In genomic region chr6:122654301-122654700, GRCm38 (mm10) we compare ENCODE assay signal across 12 mouse cellular contexts. TPM values are rescaled to one million over a fixed set of nuclear protein-coding genes. Genes with fewer than 3 reads are reported as not detected.
DNase-seq lines count a peak whose midpoint lies in the region.
"Had no signal": no experiment of that assay in that cellular context is flagged by ENCODE, and none has a peak within 500 bp of the region (broad histone marks: within the 10 kb centered on the region; RNA-seq: fewer than 3 reads in every experiment).

No protein-coding gene starts in this region.

- H3K27ac ChIP-seq in hindbrain, embryonic 10.5 days = no peak overlapping the region
- H3K27ac ChIP-seq: heart, embryonic 13.5 days; limb, embryonic 10.5 days; midbrain, embryonic 12.5 days had no signal

- peak; percentile 45 for DNase-seq in heart, adult 8-10 months (ENCODE audit: low spot score)
- no peak for DNase-seq in heart, postnatal 4 days
- DNase-seq in B cell, adult 2 months = peak; percentile 72 to 82
- DNase-seq in heart, postnatal 10 days = peak; percentile 22 to 24
- DNase-seq in monocyte, adult 2 months (ENCODE audit: low read depth in 1 of 2, low spot score in 2 of 2) = peak; percentile 85 to 92
- DNase-seq in hindbrain, embryonic 10.5 days (ENCODE audit: low spot score) = no peak
- DNase-seq in left cerebral cortex, postnatal 4 days = no peak
- DNase-seq in kidney, adult 8-10 months = no peak

- H3K9me3 ChIP-seq in hindbrain, embryonic 10.5 days = no peaks in the 10 kb centered on the region
- H3K9me3 ChIP-seq: heart, embryonic 13.5 days; limb, embryonic 10.5 days; midbrain, embryonic 12.5 days had no signal

- no peaks in the 10 kb centered on the region for H3K4me1 ChIP-seq in hindbrain, embryonic 10.5 days (replicated peaks)
- H3K4me1 ChIP-seq: heart, embryonic 13.5 days; limb, embryonic 10.5 days had no signal

- H3K27me3 ChIP-seq in hindbrain, embryonic 10.5 days (ENCODE audit: insufficient read depth, poor library complexity, severe bottlenecking) = no peaks in the 10 kb centered on the region
- H3K27me3 ChIP-seq: heart, embryonic 13.5 days; midbrain, embryonic 12.5 days had no signal

- H3K4me3 ChIP-seq in hindbrain, embryonic 10.5 days = no peak overlapping the region
- H3K4me3 ChIP-seq: heart, embryonic 13.5 days; limb, embryonic 10.5 days; midbrain, embryonic 12.5 days had no signal

- H3K36me3 ChIP-seq in hindbrain, embryonic 10.5 days = no peaks in the 10 kb centered on the region
- H3K36me3 ChIP-seq: heart, embryonic 13.5 days; limb, embryonic 10.5 days; midbrain, embryonic 12.5 days had no signal

- WGBS in hindbrain, embryonic 10.5 days = 83% methylated on average over 6 of the region's 6 CpGs

- intact Hi-C loops in heart, postnatal 10 days (cut with DNase I) = no loop called here
- intact Hi-C loops in left cerebral cortex, postnatal 4 days (cut with DNase I) = no loop called here

RNA-seq across cellular contexts. Expression of gene Dppa3, which starts 28.1 kb away (rescaled TPM):
- total RNA-seq in heart, adult 8-10 months (2022) = not detected
- total RNA-seq in heart, postnatal 4 days (2021) = not detected
- not detected for total RNA-seq in heart, postnatal 10 days (2021)
- not detected in 2 replicates for polyA plus RNA-seq in hindbrain, embryonic 10.5 days (2016; fragmentation: Nextera tagmentation; extraction: Ambion mirVana)
- not detected for total RNA-seq in left cerebral cortex, postnatal 4 days (2021)
- polyA plus RNA-seq: forebrain, embryonic 14.5 days; heart, embryonic 13.5 days; limb, embryonic 10.5 days; midbrain, embryonic 12.5 days had no signal

RNA-seq across cellular contexts. Expression of gene Gdf3, which starts 44.4 kb away (rescaled TPM):
- total RNA-seq in heart, adult 8-10 months (2022) = not detected
- total RNA-seq in heart, postnatal 4 days (2021) = not detected
- total RNA-seq in heart, postnatal 10 days (2021) = not detected
- polyA plus RNA-seq in hindbrain, embryonic 10.5 days (2016; fragmentation: Nextera tagmentation; extraction: Ambion mirVana) = 0.24 TPM in 1 of 2 replicates, not detected in the other
- not detected for total RNA-seq in left cerebral cortex, postnatal 4 days (2021)
- polyA plus RNA-seq: forebrain, embryonic 14.5 days; limb, embryonic 10.5 days; midbrain, embryonic 12.5 days had no signal

RNA-seq across cellular contexts. Expression of gene Apobec1, which starts 52.1 kb away (rescaled TPM):
- 1 to 10 TPM; 1.7 to 5.5 (median 4.9) TPM for total RNA-seq in heart, adult 8-10 months (2022)
- total RNA-seq in heart, postnatal 4 days (2021) = 1 to 10 TPM; 4.0 to 7.4 TPM
- 1 to 10 TPM; 6.4 to 6.9 TPM for total RNA-seq in heart, postnatal 10 days (2021)
- polyA plus RNA-seq in hindbrain, embryonic 10.5 days (2016; fragmentation: Nextera tagmentation; extraction: Ambion mirVana) = 1.1 and 2.1 TPM in 2 replicates
- total RNA-seq in left cerebral cortex, postnatal 4 days (2021) = 1 to 10 TPM; 2.1 to 3.1 TPM

RNA-seq across cellular contexts. Expression of gene Nanog, which starts 53.0 kb away (rescaled TPM):
- not detected for total RNA-seq in heart, adult 8-10 months (2022)
- under 1 TPM; 0.38 to 0.41 TPM for total RNA-seq in heart, postnatal 4 days (2021)
- not detected for total RNA-seq in heart, postnatal 10 days (2021)
- 0.12 and 0.24 TPM in 2 replicates for polyA plus RNA-seq in hindbrain, embryonic 10.5 days (2016; fragmentation: Nextera tagmentation; extraction: Ambion mirVana)
- not detected for total RNA-seq in left cerebral cortex, postnatal 4 days (2021)

Comparison
In these comparisons a context has a peak if more than half of its experiments do, and no peak if none do; other contexts are left out.
1. DNase-seq: peak in heart, adult 8-10 months (single experiment), B cell, adult 2 months (2 of 2), heart, postnatal 10 days (2 of 2) and monocyte, adult 2 months (2 of 2); none in heart, postnatal 4 days (single experiment), hindbrain, embryonic 10.5 days (single experiment), left cerebral cortex, postnatal 4 days (single experiment) and kidney, adult 8-10 months (0 of 2).